Mouse (Mus musculus): Measurements from ENCODE around the gene Dll3.

The Dll3 gene

GRCm38 (mm10) chr7:28309737-28310136 lies 7.7 kb upstream of the Dll3 start:
- DNase-seq (ENCODE audit: low spot score) = peak; percentile 20

- no peak for DNase-seq (ENCODE audit: low spot score)
These were observed 4.2 kb upstream of the Dll3 start for GRCm38 (mm10) chr7:28306216-28306615.

- DNase-seq (ENCODE audit: low spot score) = no peak
These were observed 3.6 kb upstream of the Dll3 start for GRCm38 (mm10) chr7:28305641-28306040.

- DNase-seq (ENCODE audit: low spot score) = peak; percentile 77
These were observed 3.0 kb downstream of the Dll3 start for GRCm38 (mm10) chr7:28298837-28299625.

GRCm38 (mm10) chr7:28294481-28294880 lies 7.6 kb downstream of the Dll3 start:
- peak; percentile 71 for DNase-seq (ENCODE audit: low spot score)

GRCm38 (mm10) chr7:28290638-28291590 lies 11.1 kb downstream of the Dll3 start, which contains the start of gene Selenov:
TSS of gene Selenov (minus strand) at chr7:28291186.
- DNase-seq (ENCODE audit: low spot score) = no peak

GRCm38 (mm10) chr7:28290165-28290564 lies 11.9 kb downstream of the Dll3 start:
- no peak for DNase-seq (ENCODE audit: low spot score)

GRCm38 (mm10) chr7:28280630-28281029 lies 21.4 kb downstream of the Dll3 start:
- no peak for DNase-seq (ENCODE audit: low spot score)

- DNase-seq (ENCODE audit: low spot score) = no peak
These were observed 23.8 kb downstream of the Dll3 start for GRCm38 (mm10) chr7:28278279-28278652.

- peak; percentile 93 for DNase-seq (ENCODE audit: low spot score)
These were observed 24.3 kb downstream of the Dll3 start, which contains the start of gene Eid2b for GRCm38 (mm10) chr7:28277615-28278278. TSS of gene Eid2b (plus strand) at chr7:28277739.

GRCm38 (mm10) chr7:28277237-28277614 lies 24.8 kb downstream of the Dll3 start:
- DNase-seq (ENCODE audit: low spot score) = no peak

- DNase-seq (ENCODE audit: low spot score) = no peak
These were observed 30.3 kb downstream of the Dll3 start for GRCm38 (mm10) chr7:28271761-28272160.

- DNase-seq (ENCODE audit: low spot score) = peak; percentile 23
These were observed 32.7 kb downstream of the Dll3 start for GRCm38 (mm10) chr7:28269355-28269754.

GRCm38 (mm10) chr7:28268576-28268975 lies 33.5 kb downstream of the Dll3 start:
- DNase-seq (ENCODE audit: low spot score) = no peak

GRCm38 (mm10) chr7:28268042-28268531 lies 34.0 kb downstream of the Dll3 start:
- DNase-seq (ENCODE audit: low spot score) = peak; percentile 69

- DNase-seq (ENCODE audit: low spot score) = peak; percentile 90
These were observed 34.7 kb downstream of the Dll3 start, which contains the start of gene Eid2 for GRCm38 (mm10) chr7:28267129-28268041. TSS of gene Eid2 (plus strand) at chr7:28267881.

- no peak for DNase-seq (ENCODE audit: low spot score)
These were observed 36.6 kb downstream of the Dll3 start for GRCm38 (mm10) chr7:28265391-28265790.

- no peak for DNase-seq (ENCODE audit: low spot score)
These were observed 38.3 kb downstream of the Dll3 start for GRCm38 (mm10) chr7:28263786-28264185.

GRCm38 (mm10) chr7:28262861-28263260 lies 39.2 kb downstream of the Dll3 start:
- no peak for DNase-seq (ENCODE audit: low spot score)

- DNase-seq (ENCODE audit: low spot score) = no peak
These were observed 46.6 kb downstream of the Dll3 start for GRCm38 (mm10) chr7:28255476-28255875.

GRCm38 (mm10) chr7:28254591-28254990 lies 47.4 kb downstream of the Dll3 start:
- DNase-seq (ENCODE audit: low spot score) = no peak

Data from MN1 (cell line).